Mouse (Mus musculus) megakaryocyte, embryonic 14.5 days (primary cell): ENCODE data around the gene Pxn. TPM values are rescaled to one million over a fixed set of nuclear protein-coding genes. Genes with fewer than 3 reads are reported as not detected.
A peak's percentile ranks its signal among the peaks of the same experiment; 100 is the strongest.

Experiments used
- H3K27me3 ChIP-seq: replicated peaks from 2 replicates; pipeline ENCODE3; 2012; ENCODE audit warnings: inconsistent platforms
- H3K36me3 ChIP-seq: replicated peaks from 2 replicates; pipeline ENCODE3; 2012; ENCODE audit warnings: low read length, inconsistent platforms, mixed read lengths
- H3K4me1 ChIP-seq: 2 replicates; pipeline ENCODE4 v1.6.1; 2012; ENCODE audit warnings: inconsistent platforms
- H3K4me3 ChIP-seq: replicated peaks from 2 replicates; pipeline ENCODE3; 2012; ENCODE audit warnings: moderate library complexity, mild to moderate bottlenecking, inconsistent platforms
- H3K9me3 ChIP-seq: 2 replicates; pipeline ENCODE4 v1.6.1; 2012; ENCODE audit warnings: inconsistent platforms
- FLI1 ChIP-seq: IDR thresholded peaks from 2 replicates; pipeline ENCODE4 v1.6.1; 2012; ENCODE audit warnings: low read length, inconsistent platforms, mixed read lengths
- GATA1 ChIP-seq: IDR thresholded peaks from 3 replicates; pipeline ENCODE4 v1.6.1; 2012; ENCODE audit warnings: mixed read lengths, low read length, inconsistent platforms, borderline replicate concordance
- polyA plus RNA-seq: library from polyadenylated mRNA; stranded (reverse); fragments of >175 nt; gene quantifications from 2 replicates; pipeline ENCODE4 v1.2.3, GENCODE M21; 2012; ENCODE audit warnings: low replicate concordance; ENCODE audit not compliant: insufficient read depth

Pxn gene
- polyA plus RNA-seq, 1 experiment = 63.1 TPM

- no peaks in the 10 kb centered on the region for H3K9me3 ChIP-seq
- no peaks in the 10 kb centered on the region for H3K27me3 ChIP-seq
- TF ChIP-seq FLI1 (no peak), GATA1 (no peak)
- H3K4me1 ChIP-seq = peaks cover 23% of the 10 kb centered on the region
- H3K4me3 ChIP-seq = no peak overlapping the region
- H3K36me3 ChIP-seq = peaks cover 92% of the 10 kb centered on the region
These were observed 40.9 kb downstream of the Pxn start for GRCm38 (mm10) chr5:115547421-115547820.

GRCm38 (mm10) chr5:115548501-115549285 is 42.2 kb downstream of the Pxn start:
- Histone ChIP-seq H3K27me3 (no peaks in the 10 kb centered on the region), H3K4me3 (no peak overlapping the region), H3K9me3 (no peaks in the 10 kb centered on the region), H3K4me1 (peaks cover 10% of the 10 kb centered on the region), H3K36me3 (peaks cover 100% of the 10 kb centered on the region)
- TF ChIP-seq GATA1 = no peak
- no peak for TF ChIP-seq FLI1

- Histone ChIP-seq H3K4me3 (no peak overlapping the region), H3K36me3 (peaks cover 98% of the 10 kb centered on the region), H3K4me1 (peaks cover 6% of the 10 kb centered on the region), H3K27me3 (no peaks in the 10 kb centered on the region), H3K9me3 (no peaks in the 10 kb centered on the region)
- TF ChIP-seq GATA1 = no peak
- TF ChIP-seq FLI1 = no peak
These were observed 44.1 kb downstream of the Pxn start for GRCm38 (mm10) chr5:115550482-115551005.

- H3K4me1 ChIP-seq = peaks cover 15% of the 10 kb centered on the region
- H3K27me3 ChIP-seq = no peaks in the 10 kb centered on the region
- no peak for TF ChIP-seq GATA1
- no peak for TF ChIP-seq FLI1
- no peaks in the 10 kb centered on the region for H3K9me3 ChIP-seq
- no peak overlapping the region for H3K4me3 ChIP-seq
- H3K36me3 ChIP-seq = peaks cover 89% of the 10 kb centered on the region
These were observed 44.9 kb downstream of the Pxn start for GRCm38 (mm10) chr5:115551386-115551785.

- no peak overlapping the region for H3K4me3 ChIP-seq
- peaks cover 85% of the 10 kb centered on the region for H3K36me3 ChIP-seq
- H3K27me3 ChIP-seq = no peaks in the 10 kb centered on the region
- TF ChIP-seq FLI1 (no peak), GATA1 (no peak)
- H3K4me1 ChIP-seq = peaks cover 18% of the 10 kb centered on the region
- no peaks in the 10 kb centered on the region for H3K9me3 ChIP-seq
These were observed 45.3 kb downstream of the Pxn start for GRCm38 (mm10) chr5:115551799-115552198.

- Histone ChIP-seq H3K27me3 (no peaks in the 10 kb centered on the region), H3K9me3 (no peaks in the 10 kb centered on the region), H3K4me3 (no peak overlapping the region), H3K36me3 (peaks cover 64% of the 10 kb centered on the region), H3K4me1 (peaks cover 25% of the 10 kb centered on the region)
- no peak for TF ChIP-seq GATA1
- TF ChIP-seq FLI1 = no peak
These were observed 47.4 kb downstream of the Pxn start for GRCm38 (mm10) chr5:115553801-115554420.

- H3K27me3 ChIP-seq = no peaks in the 10 kb centered on the region
- H3K36me3 ChIP-seq = peaks cover 56% of the 10 kb centered on the region
- peaks cover 25% of the 10 kb centered on the region for H3K4me1 ChIP-seq
- H3K9me3 ChIP-seq = no peaks in the 10 kb centered on the region
- no peak overlapping the region for H3K4me3 ChIP-seq
- TF ChIP-seq FLI1 = no peak
- TF ChIP-seq GATA1 = no peak
These were observed 48.2 kb downstream of the Pxn start for GRCm38 (mm10) chr5:115554536-115555291.

GRCm38 (mm10) chr5:115556217-115556616 is 49.7 kb downstream of the Pxn start:
- H3K36me3 ChIP-seq = peaks cover 49% of the 10 kb centered on the region
- H3K27me3 ChIP-seq = no peaks in the 10 kb centered on the region
- H3K9me3 ChIP-seq = no peaks in the 10 kb centered on the region
- peaks cover 36% of the 10 kb centered on the region for H3K4me1 ChIP-seq
- no peak for TF ChIP-seq FLI1
- no peak for TF ChIP-seq GATA1
- H3K4me3 ChIP-seq = peak overlapping the region; percentile 82

- Histone ChIP-seq H3K36me3 (peaks cover 48% of the 10 kb centered on the region), H3K4me1 (peaks cover 52% of the 10 kb centered on the region)
These were observed 51.8 kb downstream of the Pxn start for GRCm38 (mm10) chr5:115558182-115558794.

More at GRCm38 (mm10) chr5:115558182-115558794, 51.8 kb downstream of the Pxn start:
- Histone ChIP-seq H3K4me3 (no peak overlapping the region), H3K9me3 (no peaks in the 10 kb centered on the region), H3K27me3 (no peaks in the 10 kb centered on the region)
- no peak for TF ChIP-seq GATA1
- TF ChIP-seq FLI1 = no peak
